Mouse (Mus musculus): Measurements from ENCODE around the gene Eif4a3. TPM values are rescaled to one million over a fixed set of nuclear protein-coding genes. Genes with fewer than 3 reads are reported as not detected.

Eif4a3 gene
- polyA plus RNA-seq, 1 experiment from 2014 or later = 242 TPM

Other genes with a start within 250 kb of the Eif4a3 start
- gene Cbx4, start 213.9 kb downstream of the Eif4a3 start, polyA plus RNA-seq (2015; fragmentation: Nextera tagmentation; extraction: Ambion mirVana) = 2.0 and 2.4 TPM in 2 replicates
- gene Tbc1d16, start 71.6 kb downstream of the Eif4a3 start, polyA plus RNA-seq (2015; fragmentation: Nextera tagmentation; extraction: Ambion mirVana) = 1.5 and 1.6 TPM in 2 replicates
- gene Ccdc40, start 71.5 kb downstream of the Eif4a3 start, polyA plus RNA-seq (2015; fragmentation: Nextera tagmentation; extraction: Ambion mirVana) = 1.4 and 1.8 TPM in 2 replicates
- 17.9 and 21.1 TPM in 2 replicates for gene Gaa, start 32.2 kb downstream of the Eif4a3 start, polyA plus RNA-seq (2015; fragmentation: Nextera tagmentation; extraction: Ambion mirVana)
- gene Card14, start 7.7 kb upstream of the Eif4a3 start, polyA plus RNA-seq (2015; fragmentation: Nextera tagmentation; extraction: Ambion mirVana) = 0.20 and 0.22 TPM in 2 replicates
- 2.2 and 2.7 TPM in 2 replicates for gene Sgsh, start 55.4 kb upstream of the Eif4a3 start, polyA plus RNA-seq (2015; fragmentation: Nextera tagmentation; extraction: Ambion mirVana)
- 1.4 and 1.8 TPM in 2 replicates for gene Slc26a11, start 55.5 kb upstream of the Eif4a3 start, polyA plus RNA-seq (2015; fragmentation: Nextera tagmentation; extraction: Ambion mirVana)
- 3.1 and 3.2 TPM in 2 replicates for gene Rnf213, start 93.0 kb upstream of the Eif4a3 start, polyA plus RNA-seq (2015; fragmentation: Nextera tagmentation; extraction: Ambion mirVana)
- gene Endov, start 191.3 kb upstream of the Eif4a3 start, polyA plus RNA-seq (2015; fragmentation: Nextera tagmentation; extraction: Ambion mirVana) = 7.6 and 7.9 TPM in 2 replicates
- 0.05 TPM in 1 of 2 replicates, not detected in the other for gene Nptx1, start 247.7 kb upstream of the Eif4a3 start, polyA plus RNA-seq (2015; fragmentation: Nextera tagmentation; extraction: Ambion mirVana)